Mouse (Mus musculus): Measurements from ENCODE around the gene Tmsb4x.

The Tmsb4x gene

DNA sequence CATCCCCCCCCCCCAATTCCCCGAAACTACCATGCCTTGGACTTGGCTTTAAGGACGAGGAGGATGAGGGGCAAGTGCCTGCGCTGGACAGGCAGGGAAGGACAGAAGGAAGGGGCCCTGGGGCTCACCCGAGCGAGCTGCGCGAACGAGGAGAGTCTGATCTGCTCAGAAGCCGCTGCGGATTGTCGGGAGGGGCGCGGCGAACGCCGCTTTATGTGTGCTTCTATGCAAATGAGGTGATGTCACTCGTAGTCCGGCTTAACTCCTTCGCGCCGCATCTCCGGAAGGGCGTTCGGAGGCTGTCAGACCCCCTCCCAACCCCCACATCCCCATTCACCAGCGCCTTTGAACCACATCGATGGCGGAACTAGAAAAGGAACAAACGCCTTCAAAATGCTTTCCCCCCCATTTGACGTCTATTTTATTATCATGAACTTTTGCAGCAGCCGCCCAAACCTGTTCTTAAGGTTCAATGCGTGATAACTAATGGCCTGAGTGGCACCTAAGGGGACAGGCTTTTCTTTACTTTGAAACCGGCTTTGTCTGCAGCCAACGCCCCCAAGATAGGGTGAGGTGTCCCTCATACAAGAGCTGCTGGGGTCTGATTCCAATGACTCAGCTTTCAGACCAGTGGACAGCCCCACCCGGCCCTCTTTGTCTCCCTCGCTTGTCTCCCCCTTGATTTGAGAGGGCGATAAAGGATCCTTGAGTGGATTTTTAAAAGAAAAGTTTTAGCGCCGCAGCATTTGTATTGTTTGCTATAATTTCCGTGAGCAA lies at the start of gene Tmsb4x:
Tmsb4x (minus strand) TSS at position 338 of the 777 bp plus-strand sequence.
- peak; percentile 62 for DNase-seq (ENCODE audit: low spot score)

GRCm38 (mm10) chrX:167241736-167242135 lies 32.6 kb upstream of the Tmsb4x start:
- DNase-seq (ENCODE audit: low spot score) = no peak

DNA sequence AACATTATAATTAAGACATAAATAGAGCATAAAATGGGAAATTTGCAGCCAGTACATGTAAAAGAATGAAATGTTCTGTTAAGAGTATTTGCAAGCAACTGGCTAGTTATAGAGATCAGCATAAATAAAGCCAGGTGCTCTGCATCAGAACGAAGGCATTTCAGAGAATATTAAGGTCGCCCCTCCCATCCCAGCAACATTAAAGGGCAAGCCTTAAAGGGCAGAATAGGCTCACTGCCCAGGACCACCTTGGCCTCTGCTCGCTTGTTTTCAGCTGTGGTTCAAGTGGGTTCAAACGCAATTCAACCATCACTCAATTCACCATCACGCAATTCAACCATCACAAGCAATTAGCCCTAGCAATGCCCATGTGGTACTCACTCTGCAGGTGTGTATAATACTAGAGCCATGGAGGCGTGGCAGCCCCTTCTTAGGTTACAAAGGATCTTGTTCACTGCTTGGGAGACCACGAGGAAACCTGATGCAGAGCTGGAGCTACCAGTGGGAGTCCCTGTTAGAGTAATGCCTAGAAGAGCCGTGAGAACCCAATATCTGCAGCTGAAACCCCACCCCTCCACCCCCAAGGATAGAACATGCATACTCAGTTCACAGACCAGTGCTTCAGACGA lies 30.3 kb upstream of the Tmsb4x start:
- no peak for DNase-seq (ENCODE audit: low spot score)

DNA sequence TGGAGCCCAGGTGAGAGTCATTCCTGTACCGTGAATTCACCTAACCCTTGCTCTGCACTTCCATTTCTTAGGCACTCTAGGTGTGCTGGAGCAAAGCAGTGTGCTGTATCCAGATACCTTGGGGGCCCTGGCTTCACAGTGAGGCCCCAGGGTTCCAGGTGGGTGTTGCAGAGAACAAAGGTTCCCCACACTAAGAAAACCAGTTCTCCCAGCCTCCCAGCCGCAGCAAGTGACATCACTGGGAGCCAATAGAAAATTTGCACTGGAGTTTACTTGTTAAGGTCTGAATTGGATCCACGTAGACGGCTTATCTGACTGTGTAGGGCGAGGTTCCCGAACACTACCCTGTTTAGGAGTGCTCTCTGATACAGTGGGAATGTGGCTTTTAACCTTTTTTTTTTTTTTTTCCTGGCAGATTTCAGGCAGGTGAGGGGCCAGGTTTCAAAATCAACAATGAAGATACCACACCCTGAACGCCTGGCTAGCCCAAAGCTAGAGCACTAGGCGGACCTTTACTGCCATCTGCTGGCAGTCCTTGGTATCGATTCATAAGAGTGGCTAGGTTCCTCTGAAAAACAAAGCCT lies 24.1 kb upstream of the Tmsb4x start:
- DNase-seq (ENCODE audit: low spot score) = no peak

GRCm38 (mm10) chrX:167231150-167231549 lies 22.0 kb upstream of the Tmsb4x start:
- no peak for DNase-seq (ENCODE audit: low spot score)

GRCm38 (mm10) chrX:167229819-167230218 lies 20.7 kb upstream of the Tmsb4x start:
- no peak for DNase-seq (ENCODE audit: low spot score)

- no peak for DNase-seq (ENCODE audit: low spot score)
These were observed 20.1 kb upstream of the Tmsb4x start for GRCm38 (mm10) chrX:167229206-167229605.

GRCm38 (mm10) chrX:167227756-167228155 lies 18.6 kb upstream of the Tmsb4x start:
- no peak for DNase-seq (ENCODE audit: low spot score)

DNA sequence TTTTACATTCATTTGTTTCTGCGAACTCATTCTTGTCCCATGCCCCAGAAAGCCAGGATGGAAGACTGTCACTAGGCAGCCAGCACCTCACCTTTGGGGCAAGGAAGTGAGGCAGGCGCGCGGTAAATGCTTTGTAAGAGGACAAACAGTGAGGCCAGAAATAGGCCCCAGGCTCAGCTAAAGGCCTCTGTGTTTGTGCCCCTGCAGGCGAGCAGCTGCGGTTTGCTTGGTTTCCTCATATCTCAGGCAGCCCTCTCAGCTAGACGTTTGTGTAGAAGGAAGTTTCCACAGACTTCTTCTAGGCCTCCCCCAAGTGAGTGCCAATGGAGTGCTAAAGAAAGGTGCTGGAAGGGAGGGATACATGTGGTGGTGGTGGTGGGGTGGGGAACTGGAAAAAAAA lies 18.0 kb upstream of the Tmsb4x start:
- DNase-seq (ENCODE audit: low spot score) = no peak

- DNase-seq (ENCODE audit: low spot score) = no peak
These were observed 17.5 kb upstream of the Tmsb4x start for GRCm38 (mm10) chrX:167226570-167226969.

- DNase-seq (ENCODE audit: low spot score) = no peak
These were observed 3.6 kb upstream of the Tmsb4x start for GRCm38 (mm10) chrX:167212707-167213106.

DNA sequence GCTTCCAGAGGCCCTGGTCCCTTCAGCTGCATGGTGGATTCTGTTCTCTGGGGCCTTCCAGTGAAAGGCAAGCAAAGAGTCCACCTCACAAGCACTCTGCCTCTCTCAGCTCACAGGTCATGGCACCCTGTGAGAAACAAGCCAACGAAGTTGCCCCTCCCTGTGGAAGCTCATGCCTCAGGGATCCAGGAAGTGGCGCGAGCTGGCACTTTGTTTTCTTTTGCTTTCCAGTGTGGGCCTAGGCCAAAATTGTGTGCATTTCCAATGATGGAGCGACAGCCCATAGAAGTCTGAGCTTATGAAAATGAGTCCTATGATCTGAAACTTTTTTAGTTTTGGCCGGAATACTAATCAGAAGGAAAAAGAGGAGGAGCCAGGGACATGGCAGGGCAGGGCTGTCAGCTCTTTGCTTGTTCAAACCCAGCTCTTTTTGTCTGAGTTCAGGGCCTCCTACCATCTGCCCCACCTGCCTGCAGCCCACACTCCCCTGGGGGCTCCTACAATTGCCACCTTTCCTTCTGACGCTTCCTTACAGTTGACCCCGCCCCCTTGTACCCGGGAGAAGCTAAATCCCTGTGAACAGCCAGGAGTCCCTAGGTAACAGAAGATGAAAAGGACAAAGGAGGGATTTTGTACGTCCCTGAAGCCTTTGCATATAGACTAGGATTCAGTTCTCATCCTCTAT lies 2.9 kb upstream of the Tmsb4x start:
- no peak for DNase-seq (ENCODE audit: low spot score)

GRCm38 (mm10) chrX:167210319-167210728 lies 1.2 kb upstream of the Tmsb4x start:
- no peak for DNase-seq (ENCODE audit: low spot score)

DNA sequence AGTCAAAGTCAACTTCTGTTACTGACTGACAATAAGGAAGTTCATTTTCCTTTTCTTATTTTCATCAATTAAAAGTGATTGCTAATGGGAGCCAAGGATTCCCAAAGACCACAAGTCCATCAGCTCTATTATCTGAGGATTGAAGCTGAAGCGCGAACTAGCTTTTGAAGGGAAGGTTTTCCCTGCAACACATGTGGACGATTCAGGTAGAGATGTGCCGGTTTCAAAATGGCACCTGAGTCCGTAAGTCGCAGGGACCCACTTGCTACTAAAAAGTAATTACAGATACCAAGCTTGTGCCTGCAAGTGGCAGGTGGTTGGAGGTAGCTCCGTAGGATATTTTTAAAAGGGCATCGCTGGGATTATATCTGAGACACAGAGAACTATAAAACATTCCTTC lies 713 bp upstream of the Tmsb4x start:
- no peak for DNase-seq (ENCODE audit: low spot score)

DNA sequence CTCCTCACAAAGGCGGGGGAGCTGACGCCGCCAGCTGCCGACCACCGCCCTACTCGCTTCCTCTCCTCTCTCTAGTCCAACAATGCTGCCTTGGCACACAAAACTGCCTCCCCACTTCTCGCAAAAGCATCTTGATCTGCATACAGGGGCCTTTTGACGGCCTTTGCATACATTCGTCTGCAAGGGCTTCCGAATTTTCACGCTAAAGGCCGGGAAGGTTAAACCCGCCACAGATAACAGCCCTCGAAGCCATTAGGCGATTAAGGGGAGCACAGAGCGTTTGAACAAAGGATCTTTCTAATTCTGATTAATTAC lies 652 bp downstream of the Tmsb4x start:
- DNase-seq (ENCODE audit: low spot score) = no peak

GRCm38 (mm10) chrX:167207741-167208505 lies 1.2 kb downstream of the Tmsb4x start:
- no peak for DNase-seq (ENCODE audit: low spot score)

DNA sequence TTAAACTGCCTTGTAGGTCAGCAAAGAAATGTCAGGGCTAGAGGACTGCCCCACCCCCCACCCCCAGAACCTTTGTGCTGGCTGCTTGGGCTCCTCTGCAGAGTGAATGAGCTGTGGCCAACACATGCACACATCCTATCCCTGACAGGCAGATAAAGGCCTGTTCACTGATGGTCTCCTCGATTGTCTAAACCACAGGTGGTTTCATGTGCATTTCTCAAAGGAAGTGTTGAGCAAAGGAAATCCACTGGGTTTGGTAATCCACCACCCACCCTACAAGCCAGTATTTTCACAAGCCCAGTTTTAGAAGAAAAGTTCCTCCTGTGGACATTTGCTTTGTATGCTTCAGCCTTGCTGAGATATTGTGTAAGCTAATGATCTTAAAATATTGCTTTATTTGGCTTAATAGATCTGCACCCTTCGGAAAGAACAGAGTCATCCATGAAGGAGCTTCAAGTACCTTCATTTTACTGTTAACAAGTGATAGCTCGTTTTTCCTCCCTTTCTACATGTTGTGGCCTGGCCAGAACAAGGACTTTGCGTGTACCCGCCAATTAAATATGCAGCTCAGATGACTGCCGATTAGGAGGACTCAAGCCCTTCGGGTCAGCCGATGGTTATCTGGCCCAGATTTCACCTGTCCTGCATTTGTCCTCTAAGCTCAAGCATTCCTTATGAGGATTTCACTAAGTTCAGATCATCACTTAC lies 3.1 kb downstream of the Tmsb4x start:
- DNase-seq (ENCODE audit: low spot score) = no peak

GRCm38 (mm10) chrX:167201365-167201764 lies 7.8 kb downstream of the Tmsb4x start:
- DNase-seq (ENCODE audit: low spot score) = no peak

GRCm38 (mm10) chrX:167195228-167195649 lies 13.9 kb downstream of the Tmsb4x start:
- no peak for DNase-seq (ENCODE audit: low spot score)

- DNase-seq (ENCODE audit: low spot score) = no peak
These were observed 22.8 kb downstream of the Tmsb4x start for GRCm38 (mm10) chrX:167186306-167186705.

- DNase-seq (ENCODE audit: low spot score) = no peak
These were observed 25.6 kb downstream of the Tmsb4x start for GRCm38 (mm10) chrX:167183535-167183934.

Measured in left cerebral cortex, adult 11 months (tissue).